Mouse (Mus musculus) liver, embryonic 12.5 days (tissue): ENCODE results near the gene Tom1. TPM values are rescaled to one million over a fixed set of nuclear protein-coding genes. Genes with fewer than 3 reads are reported as not detected.
A peak's percentile ranks its signal among the peaks of the same experiment; 100 is the strongest.

Experiments
- ATAC-seq: fragments of 200-750 bp; cut with Nextera tagmentation; 2 replicates; pipeline ENCODE4 v1.8.0; 2017; ENCODE audit warnings: moderate number of reproducible peaks, mild to moderate bottlenecking, moderate library complexity
- H3K27ac ChIP-seq: fragments of 300-500 bp; sonication (generic); 2 replicates; pipeline ENCODE4 v1.5.1; 2016; ENCODE audit warnings: mild to moderate bottlenecking
- H3K27me3 ChIP-seq: fragments of 300-500 bp; sonication (generic); replicated peaks from 2 replicates; pipeline ENCODE4 v1.6.1; 2016; ENCODE audit warnings: mild to moderate bottlenecking, moderate library complexity
- H3K36me3 ChIP-seq: fragments of 300-500 bp; sonication (generic); 2 replicates; pipeline ENCODE4 v1.6.1; 2016; ENCODE audit warnings: mild to moderate bottlenecking, moderate library complexity
- H3K4me1 ChIP-seq: fragments of 300-500 bp; sonication (generic); 2 replicates; pipeline ENCODE4 v1.6.1; 2016
- H3K4me2 ChIP-seq: fragments of 300-500 bp; sonication (generic); 2 replicates; pipeline ENCODE4 v1.6.1; 2016; ENCODE audit warnings: mild to moderate bottlenecking, moderate library complexity
- H3K4me3 ChIP-seq: fragments of 300-500 bp; sonication (generic); 2 replicates; pipeline ENCODE4 v1.5.1; 2016; ENCODE audit warnings: mild to moderate bottlenecking, moderate library complexity
- H3K9ac ChIP-seq: fragments of 300-500 bp; sonication (generic); 2 replicates; pipeline ENCODE4 v1.6.1; 2016; ENCODE audit warnings: mild to moderate bottlenecking, moderate library complexity
- H3K9me3 ChIP-seq: fragments of 300-500 bp; sonication (generic); replicated peaks from 2 replicates; pipeline ENCODE4 v1.6.1; 2016; ENCODE audit warnings: mild to moderate bottlenecking, moderate library complexity
- WGBS: fragments of 180-500 bp; shearing (Covaris S2); methylation state at CpG from one replicate; pipeline ENCODE4 v1.1.7; 2016; ENCODE audit not compliant: insufficient replicate concordance; 5-methylcytosine and 5-hydroxymethylcytosine counted together
- polyA plus RNA-seq: library from polyadenylated mRNA; unstranded; fragments of >200 nt; fragmentation: Nextera tagmentation; extraction: Ambion mirVana; gene quantifications from 2 replicates; pipeline ENCODE4 v1.2.1, GENCODE M21; 2016

Tom1 gene
- polyA plus RNA-seq, 1 experiment from 2014 or later = 16.1 TPM

DNA sequence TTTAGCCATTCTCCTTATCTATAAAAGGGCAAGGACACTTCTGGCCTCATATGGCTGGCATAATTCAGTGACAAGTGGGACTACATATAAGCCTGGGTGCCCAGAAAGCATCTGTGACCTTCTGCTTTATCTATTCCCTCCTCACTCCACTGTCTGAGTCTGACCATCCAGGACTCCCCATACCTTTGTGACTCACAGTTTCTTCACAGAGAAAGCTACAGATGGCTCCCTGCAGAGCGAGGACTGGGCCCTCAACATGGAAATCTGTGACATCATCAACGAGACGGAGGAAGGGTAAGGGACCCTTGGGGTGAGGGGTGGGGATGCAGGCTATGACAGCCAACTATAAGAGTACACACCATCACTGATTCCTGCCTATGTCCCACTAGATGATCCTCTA lies 14.3 kb downstream of the Tom1 start:
- H3K27me3 ChIP-seq = no peaks in the 10 kb centered on the region
- H3K27ac ChIP-seq = no peak overlapping the region
- no peak overlapping the region for H3K4me2 ChIP-seq
- H3K36me3 ChIP-seq = peaks cover 6% of the 10 kb centered on the region; the same call in 1 of the 2 replicates
- WGBS = 79% methylated on average over 3 of the region's 3 CpGs
- H3K9ac ChIP-seq = no peak overlapping the region
- H3K9me3 ChIP-seq = no peaks in the 10 kb centered on the region
- no peak for ATAC-seq
- H3K4me3 ChIP-seq = no peak overlapping the region
- no peaks in the 10 kb centered on the region for H3K4me1 ChIP-seq

DNA sequence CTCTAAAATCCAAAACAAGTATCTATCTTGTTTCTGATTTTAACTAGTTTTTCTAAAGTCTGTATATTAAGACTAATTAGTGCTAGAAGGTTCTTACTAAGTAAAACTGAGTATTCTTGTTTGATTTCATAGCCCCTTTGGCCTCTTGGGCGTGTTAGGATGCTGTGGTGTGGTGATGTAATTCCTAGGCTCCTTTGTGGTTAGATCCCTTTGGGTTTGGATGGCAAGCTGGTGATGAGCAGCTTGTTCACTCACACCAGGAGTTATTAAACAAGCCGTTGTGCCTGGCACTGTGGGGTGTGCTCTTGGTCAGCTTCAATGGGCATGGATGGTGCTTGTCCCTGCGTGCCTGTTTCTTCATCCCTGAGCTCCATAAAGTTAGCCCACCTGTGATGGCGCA lies 19.8 kb downstream of the Tom1 start:
- H3K27ac ChIP-seq = no peak overlapping the region
- peaks cover 14% of the 10 kb centered on the region for H3K36me3 ChIP-seq
- H3K9ac ChIP-seq = no peak overlapping the region
- 69% methylated on average over 4 of the region's 4 CpGs for WGBS
- H3K4me1 ChIP-seq = no peaks in the 10 kb centered on the region
- no peaks in the 10 kb centered on the region for H3K9me3 ChIP-seq
- no peak overlapping the region for H3K4me2 ChIP-seq
- no peak for ATAC-seq
- no peak overlapping the region for H3K4me3 ChIP-seq
- no peaks in the 10 kb centered on the region for H3K27me3 ChIP-seq

DNA sequence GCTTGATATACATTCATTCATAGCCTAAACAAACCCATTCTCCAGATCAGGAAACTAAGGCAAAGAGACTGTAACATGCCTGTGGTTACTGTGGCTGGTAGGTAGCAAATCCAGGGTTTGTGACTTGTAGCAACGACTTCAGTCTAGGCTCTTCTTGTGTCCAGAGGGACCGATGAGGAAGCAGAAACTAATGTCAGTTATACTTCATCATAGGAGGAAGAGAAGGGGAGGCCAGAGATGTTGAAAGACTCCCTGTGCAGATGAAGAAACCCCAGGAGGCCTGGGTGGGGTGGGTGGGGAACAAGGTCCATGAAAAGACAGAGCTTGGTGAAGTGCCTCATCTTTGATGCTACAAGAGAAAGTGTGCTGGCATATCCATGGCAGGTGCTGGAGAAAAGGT lies 22.2 kb downstream of the Tom1 start:
- Histone ChIP-seq H3K9ac (no peak overlapping the region), H3K36me3 (peaks cover 21% of the 10 kb centered on the region), H3K4me3 (no peak overlapping the region), H3K4me1 (no peaks in the 10 kb centered on the region), H3K27me3 (no peaks in the 10 kb centered on the region), H3K4me2 (no peak overlapping the region), H3K27ac (no peak overlapping the region), H3K9me3 (no peaks in the 10 kb centered on the region)
- ATAC-seq = no peak
- 54% methylated on average over 2 of the region's 2 CpGs for WGBS

DNA sequence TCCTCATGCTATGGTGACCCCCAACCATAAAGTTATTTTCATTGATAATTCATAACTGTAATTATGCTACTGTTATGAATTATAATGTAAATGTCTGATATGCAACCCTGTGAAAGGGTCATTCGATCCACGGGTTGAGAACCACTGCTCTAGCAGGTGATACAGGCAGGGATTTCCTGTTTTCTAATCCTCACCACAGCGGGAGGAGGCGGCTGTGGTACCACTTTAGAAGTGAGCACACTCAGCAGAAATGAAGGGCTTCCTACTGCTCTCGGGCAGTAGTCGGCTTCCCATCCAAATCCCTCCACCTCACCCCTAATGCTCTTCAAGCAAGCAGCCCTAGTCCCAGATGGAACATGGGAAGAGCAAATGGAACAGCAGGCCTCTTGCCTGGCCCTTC lies 26.5 kb downstream of the Tom1 start:
- no peak overlapping the region for H3K27ac ChIP-seq
- no peaks in the 10 kb centered on the region for H3K9me3 ChIP-seq
- H3K27me3 ChIP-seq = no peaks in the 10 kb centered on the region
- H3K9ac ChIP-seq = no peak overlapping the region
- ATAC-seq = no peak
- H3K4me3 ChIP-seq = no peak overlapping the region
- 68% methylated on average over 6 of the region's 6 CpGs for WGBS
- H3K4me2 ChIP-seq = no peak overlapping the region
- H3K4me1 ChIP-seq = no peaks in the 10 kb centered on the region
- H3K36me3 ChIP-seq = peaks cover 22% of the 10 kb centered on the region

DNA sequence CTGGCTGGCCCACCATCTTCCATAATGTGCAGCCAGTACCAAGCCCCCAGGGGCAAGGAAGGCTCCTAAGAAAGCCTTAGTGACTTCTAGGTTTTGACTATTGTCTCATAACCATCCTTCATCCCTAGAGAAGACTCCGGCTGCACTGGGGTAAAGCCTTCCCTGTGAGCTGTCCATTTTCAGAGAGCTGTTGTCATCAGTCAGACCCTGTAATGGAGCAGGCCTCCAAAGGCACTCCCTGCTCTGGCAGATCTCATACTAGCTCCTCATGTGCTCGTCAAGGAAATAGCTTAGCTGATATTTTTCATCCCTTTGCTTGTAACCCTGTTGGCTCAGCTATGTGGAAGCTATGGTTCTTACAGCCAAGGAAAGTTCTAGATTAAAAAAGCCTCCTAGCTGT lies 27.3 kb downstream of the Tom1 start:
- no peak for ATAC-seq
- no peak overlapping the region for H3K4me2 ChIP-seq
- no peaks in the 10 kb centered on the region for H3K4me1 ChIP-seq
- no peak overlapping the region for H3K27ac ChIP-seq
- H3K4me3 ChIP-seq = no peak overlapping the region
- no peak overlapping the region for H3K9ac ChIP-seq
- H3K27me3 ChIP-seq = no peaks in the 10 kb centered on the region
- 77% methylated on average over 2 of the region's 2 CpGs for WGBS
- no peaks in the 10 kb centered on the region for H3K9me3 ChIP-seq
- peaks cover 28% of the 10 kb centered on the region for H3K36me3 ChIP-seq

DNA sequence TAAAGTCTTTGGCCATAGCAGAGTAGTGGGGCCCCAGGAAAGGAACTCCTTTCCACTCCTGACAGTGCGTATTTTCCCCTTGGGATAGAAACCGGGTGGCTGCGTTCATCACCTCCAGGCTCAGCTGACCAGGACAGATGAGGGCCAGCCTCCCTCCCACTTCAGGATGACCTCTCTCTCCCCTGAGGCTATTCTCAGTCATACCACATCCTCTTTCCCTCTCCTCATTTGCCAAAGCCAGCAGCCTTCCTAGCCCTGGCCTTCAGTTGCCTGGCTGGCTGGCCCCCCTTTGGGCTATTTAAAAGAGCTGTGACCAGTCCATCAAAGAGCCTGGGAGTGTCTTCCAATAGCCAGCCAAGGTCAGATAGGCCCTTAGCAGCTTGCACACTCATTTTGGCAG lies 29.8 kb downstream of the Tom1 start:
- H3K36me3 ChIP-seq = peaks cover 20% of the 10 kb centered on the region
- H3K4me3 ChIP-seq = no peak overlapping the region
- no peaks in the 10 kb centered on the region for H3K27me3 ChIP-seq
- H3K4me2 ChIP-seq = no peak overlapping the region
- no peak overlapping the region for H3K27ac ChIP-seq
- no peak for ATAC-seq
- H3K4me1 ChIP-seq = no peaks in the 10 kb centered on the region
- 73% methylated on average over 3 of the region's 3 CpGs for WGBS
- H3K9me3 ChIP-seq = no peaks in the 10 kb centered on the region
- H3K9ac ChIP-seq = no peak overlapping the region

DNA sequence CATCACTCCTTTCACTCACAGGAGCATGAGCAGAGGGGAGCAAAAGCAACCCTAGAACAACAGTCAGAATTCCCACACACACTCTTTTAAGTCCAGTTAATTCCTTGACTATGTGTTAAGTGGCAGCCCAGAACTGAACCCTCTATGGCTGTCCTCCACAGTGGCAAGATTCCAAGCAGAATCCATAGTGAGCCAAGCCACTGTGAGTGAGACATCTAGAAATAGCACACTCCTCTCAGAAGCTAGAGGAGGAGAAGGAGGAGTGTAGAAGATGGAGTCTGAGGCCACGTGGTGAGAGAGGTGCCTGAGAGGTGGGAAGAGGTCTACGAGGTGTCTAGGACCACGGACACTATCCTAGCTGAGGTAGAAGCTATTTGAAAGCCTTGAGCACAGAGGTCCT lies 31.3 kb downstream of the Tom1 start:
- Histone ChIP-seq H3K9me3 (no peaks in the 10 kb centered on the region), H3K4me1 (no peaks in the 10 kb centered on the region), H3K27me3 (no peaks in the 10 kb centered on the region), H3K4me3 (no peak overlapping the region), H3K27ac (no peak overlapping the region), H3K36me3 (peaks cover 12% of the 10 kb centered on the region; the same call in 1 of the 2 replicates), H3K4me2 (no peak overlapping the region), H3K9ac (no peak overlapping the region)
- 83% methylated on average over 3 of the region's 3 CpGs for WGBS
- ATAC-seq = no peak

DNA sequence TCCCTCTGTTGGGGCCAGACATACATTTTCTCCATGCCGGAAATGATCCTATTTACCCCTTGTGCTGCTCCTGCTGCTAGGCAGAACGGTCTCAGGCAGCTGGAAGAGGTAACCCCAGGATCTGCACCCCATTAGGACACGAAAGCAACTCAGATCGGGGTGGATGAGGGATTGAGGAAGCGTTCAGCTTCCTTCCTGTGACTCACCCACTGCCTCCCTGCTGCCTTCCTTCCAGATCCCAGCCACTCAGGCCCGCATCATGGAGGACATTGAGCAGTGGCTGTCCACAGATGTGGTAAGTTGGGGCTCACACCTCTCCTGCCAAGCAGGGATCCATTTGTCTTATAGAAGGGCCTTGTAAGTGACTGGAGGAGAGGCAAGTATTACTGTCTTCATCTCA lies 33.8 kb downstream of the Tom1 start:
- Histone ChIP-seq H3K4me2 (no peak overlapping the region), H3K27ac (no peak overlapping the region), H3K9me3 (no peaks in the 10 kb centered on the region), H3K4me1 (0 out of 2 replicates have a peak, but pooled peaks cover 3% of the 10 kb centered on the region), H3K27me3 (no peaks in the 10 kb centered on the region), H3K4me3 (no peak overlapping the region), H3K9ac (no peak overlapping the region), H3K36me3 (peaks cover 12% of the 10 kb centered on the region; the same call in 1 of the 2 replicates)
- 38% methylated on average over 6 of the region's 6 CpGs for WGBS
- no peak for ATAC-seq

DNA sequence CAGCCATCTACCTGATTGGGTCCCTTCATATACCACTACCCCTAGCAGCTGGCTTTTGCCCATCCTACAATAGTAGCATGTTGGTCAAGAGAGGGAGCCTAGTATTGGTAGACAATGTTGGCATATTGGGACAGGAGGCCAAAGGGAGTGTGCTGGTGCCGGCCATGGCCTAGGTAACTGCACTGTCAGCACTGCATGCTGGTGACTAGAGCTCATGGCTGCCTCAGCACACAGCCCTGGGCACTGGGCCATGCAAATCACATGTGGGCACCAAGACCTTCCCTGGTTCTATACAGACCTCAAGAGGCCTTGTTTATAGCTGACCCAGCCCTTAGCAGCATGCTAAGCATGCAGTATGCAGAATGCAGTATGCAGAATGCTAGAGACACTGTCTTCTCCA lies 36.8 kb downstream of the Tom1 start:
- peaks cover 3% of the 10 kb centered on the region; the same call in 1 of the 2 replicates for H3K36me3 ChIP-seq
- H3K4me3 ChIP-seq = no peak overlapping the region
- ATAC-seq = 0 out of 2 replicates have a peak, but pooled peaks have one; percentile 3
- no peaks in the 10 kb centered on the region for H3K9me3 ChIP-seq
- H3K9ac ChIP-seq = no peak overlapping the region
- WGBS = 76% methylated on average over 1 of the region's 1 CpGs
- no peak overlapping the region for H3K27ac ChIP-seq
- H3K27me3 ChIP-seq = no peaks in the 10 kb centered on the region
- no peak overlapping the region for H3K4me2 ChIP-seq
- 0 out of 2 replicates have a peak, but pooled peaks cover 3% of the 10 kb centered on the region for H3K4me1 ChIP-seq

DNA sequence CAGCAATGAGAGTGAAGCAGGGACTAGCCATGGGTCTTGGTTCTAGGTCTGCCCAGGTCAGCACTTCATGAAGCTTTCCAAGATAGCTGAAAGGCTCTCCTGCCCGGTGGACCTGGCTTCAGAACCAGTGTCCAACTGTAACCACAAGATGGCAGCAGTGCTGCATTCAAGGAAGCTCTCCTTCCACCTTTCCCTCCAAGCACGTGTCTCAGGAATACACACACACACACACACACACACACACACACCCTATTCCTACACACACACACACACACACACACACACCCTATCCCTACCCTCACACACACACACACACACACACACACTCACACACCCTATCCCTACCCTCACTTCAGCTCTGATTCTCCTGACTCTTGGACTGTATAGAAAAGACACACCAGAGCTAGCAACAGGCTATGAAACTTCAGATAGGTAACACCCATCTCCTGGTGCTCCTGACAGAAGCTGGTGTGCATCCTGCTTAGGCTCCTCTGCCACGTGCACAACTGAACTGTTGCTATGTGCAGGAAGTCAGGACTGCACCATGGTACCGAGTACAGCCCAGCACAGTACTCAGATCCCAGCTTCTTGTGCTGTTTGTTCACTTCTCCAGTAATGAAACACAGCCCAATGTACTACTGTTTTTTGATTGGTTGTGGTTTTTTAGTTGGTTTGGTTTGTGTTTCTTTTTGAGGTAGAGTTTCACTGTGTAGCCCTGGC lies 38.3 kb downstream of the Tom1 start:
- H3K36me3 ChIP-seq = no peaks in the 10 kb centered on the region
- H3K9me3 ChIP-seq = no peaks in the 10 kb centered on the region
- ATAC-seq = peak; percentile 73
- no peak overlapping the region for H3K4me2 ChIP-seq
- no peak overlapping the region for H3K9ac ChIP-seq
- no peak overlapping the region for H3K4me3 ChIP-seq
- H3K27ac ChIP-seq = no peak overlapping the region
- H3K4me1 ChIP-seq = 0 out of 2 replicates have a peak, but pooled peaks cover 3% of the 10 kb centered on the region
- H3K27me3 ChIP-seq = no peaks in the 10 kb centered on the region
- WGBS = 25% methylated on average over 4 of the region's 4 CpGs

DNA sequence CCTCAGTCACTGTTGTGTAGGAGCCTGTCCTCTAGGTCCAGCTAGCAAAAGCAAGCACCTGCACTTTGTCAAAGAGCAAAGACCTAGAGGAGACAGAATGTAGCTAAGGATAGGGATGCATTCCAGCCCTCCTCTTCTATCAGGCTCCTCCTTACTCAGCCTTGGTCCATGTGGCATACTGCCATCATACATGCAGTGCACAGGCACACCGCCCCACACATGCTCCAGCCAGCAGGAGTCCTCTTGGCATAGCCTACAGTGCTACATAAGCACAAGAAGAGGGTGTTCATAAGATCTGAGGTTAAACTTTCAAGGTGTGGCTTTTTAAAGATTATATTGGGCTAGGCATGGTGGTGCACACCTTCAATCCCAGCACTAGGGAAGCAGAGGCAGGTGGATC lies 41.4 kb downstream of the Tom1 start:
- Histone ChIP-seq H3K9ac (no peak overlapping the region), H3K36me3 (no peaks in the 10 kb centered on the region), H3K27me3 (no peaks in the 10 kb centered on the region), H3K4me2 (no peak overlapping the region), H3K9me3 (no peaks in the 10 kb centered on the region), H3K4me1 (peaks cover 8% of the 10 kb centered on the region; the same call in 1 of the 2 replicates), H3K27ac (no peak overlapping the region), H3K4me3 (no peak overlapping the region)
- ATAC-seq = no peak
- 79% methylated on average over 1 of the region's 1 CpGs for whole genome bisulfite sequencing

DNA sequence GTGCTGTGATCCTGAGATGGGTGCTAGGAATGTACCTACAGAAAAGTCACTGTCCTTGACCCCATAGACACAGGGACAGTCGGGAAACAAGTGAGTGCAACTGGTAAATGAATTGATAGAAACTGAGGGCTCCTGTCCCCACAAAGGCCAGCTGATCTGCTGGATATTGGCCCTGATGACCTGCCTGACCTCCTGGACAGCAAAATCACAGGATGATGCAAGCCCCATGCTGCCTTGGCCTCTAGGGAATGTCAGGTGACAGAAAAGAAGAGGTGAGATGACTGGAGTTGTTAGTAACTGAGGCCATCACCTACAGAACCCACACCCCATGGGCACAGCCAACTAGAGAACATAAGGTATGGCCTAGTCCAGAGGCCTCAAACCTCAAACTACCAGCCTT lies 44.7 kb downstream of the Tom1 start:
- Histone ChIP-seq H3K4me3 (no peak overlapping the region), H3K27me3 (no peaks in the 10 kb centered on the region), H3K4me1 (peaks cover 23% of the 10 kb centered on the region), H3K9ac (no peak overlapping the region), H3K9me3 (no peaks in the 10 kb centered on the region), H3K27ac (peak overlapping the region; percentile 20; the same call in 1 of the 2 replicates), H3K36me3 (no peaks in the 10 kb centered on the region), H3K4me2 (no peak overlapping the region)
- ATAC-seq = no peak
- WGBS = 50% methylated on average over 1 of the region's 1 CpGs

DNA sequence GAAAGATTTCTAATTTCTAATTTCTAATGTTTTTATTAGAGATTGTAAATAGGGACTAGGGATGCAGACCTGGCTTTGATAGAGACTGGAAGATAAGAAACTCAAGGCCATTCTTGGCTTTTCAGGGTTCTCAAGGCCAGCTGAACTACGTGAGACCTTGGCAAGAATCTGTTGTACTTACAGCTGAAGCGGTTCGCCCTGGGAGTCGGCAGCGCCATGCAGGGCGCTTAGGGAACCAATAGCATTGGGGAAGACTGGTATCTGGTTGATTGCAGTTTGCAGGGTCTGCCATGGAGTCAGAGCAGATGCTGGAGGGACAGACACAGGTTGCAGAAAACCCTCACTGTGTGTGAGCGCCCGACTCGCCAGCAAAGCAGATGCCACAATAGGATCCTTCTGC lies 45.3 kb downstream of the Tom1 start:
- Histone ChIP-seq H3K27ac (no peak overlapping the region), H3K9ac (no peak overlapping the region), H3K4me2 (no peak overlapping the region), H3K27me3 (no peaks in the 10 kb centered on the region), H3K4me1 (peaks cover 28% of the 10 kb centered on the region), H3K36me3 (no peaks in the 10 kb centered on the region), H3K9me3 (no peaks in the 10 kb centered on the region), H3K4me3 (no peak overlapping the region)
- WGBS = 94% methylated on average over 9 of the region's 9 CpGs
- ATAC-seq = no peak
